Mouse (Mus musculus) lung, postnatal 0 days (tissue): ENCODE measurements around the gene Man2a1.

Experiments
- CTCF ChIP-seq: IDR thresholded peaks from 2 replicates; pipeline ENCODE4 v1.5.1; 2016; ENCODE audit warnings: antibody characterized with exemption, mild to moderate bottlenecking
- EP300 ChIP-seq: IDR thresholded peaks from 2 replicates; pipeline ENCODE4 v1.6.1; 2016; ENCODE audit warnings: antibody characterized with exemption, mild to moderate bottlenecking, control low read depth

DNA sequence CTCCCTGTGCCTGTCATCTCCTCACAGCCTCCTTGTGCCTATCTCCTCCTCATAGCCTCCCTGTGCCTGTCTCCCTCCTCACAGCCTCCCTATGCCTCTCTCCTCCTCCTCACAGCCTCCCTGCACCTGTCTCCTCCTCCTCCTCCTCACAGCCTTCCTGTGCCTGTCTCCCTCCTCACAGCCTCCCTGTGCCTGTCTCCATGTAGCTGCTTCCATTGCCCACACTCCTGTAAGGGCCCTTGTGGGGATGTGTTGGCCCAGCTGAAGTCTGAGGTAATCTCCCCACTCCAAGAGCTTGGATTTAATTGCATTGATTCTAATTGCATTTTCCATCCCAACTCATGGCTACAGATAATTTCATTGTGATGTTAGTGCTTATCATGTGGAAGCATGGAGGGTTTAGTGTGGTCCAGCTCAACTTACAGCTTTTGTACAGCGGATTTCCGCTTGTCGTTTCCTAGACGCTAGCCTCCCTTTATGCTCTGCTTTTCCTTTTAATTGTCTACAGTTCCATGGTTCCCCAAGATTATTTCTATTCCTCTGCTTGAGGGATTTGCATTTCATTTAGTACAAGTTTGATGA lies 103.2 kb downstream of the Man2a1 start:
- no peak for TF ChIP-seq CTCF
- TF ChIP-seq EP300, result no peak
